Mouse (Mus musculus) thymus, adult 2 months (tissue): ENCODE results near the gene Chmp6.

ENCODE experiments used
- CTCF ChIP-seq: fragments of 200-500 bp; IDR thresholded peaks from 2 replicates; pipeline ENCODE4 v1.5.1; 2012; ENCODE audit warnings: mild to moderate bottlenecking, control low read depth, low read length, moderate library complexity, borderline replicate concordance; ENCODE audit not compliant: control insufficient read depth, poor library complexity, insufficient read depth; ENCODE audit errors: extremely low read depth
- POLR2A ChIP-seq: fragments of 200-500 bp; IDR thresholded peaks from 2 replicates; pipeline ENCODE4 v1.6.1; 2012; ENCODE audit warnings: mild to moderate bottlenecking, low read length, control low read depth, moderate library complexity; ENCODE audit not compliant: control insufficient read depth, poor library complexity, insufficient read depth; ENCODE audit errors: extremely low read depth

GRCm38 (mm10) chr11:119904621-119905286, 8.5 kb upstream of the Chmp6 start:
- TF ChIP-seq CTCF (peak; percentile 16; the same call in 1 of the 2 replicates), POLR2A (no peak)
